Mouse (Mus musculus): Measurements from ENCODE around the gene Mcidas.
A peak's percentile ranks its signal among the peaks of the same experiment; 100 is the strongest.

Gene Mcidas

GRCm38 (mm10) chr13:112993531-112994152 is at the start of gene Mcidas:
TSS of gene Mcidas (plus strand) at chr13:112993845.
- peaks cover 2% of the 10 kb centered on the region; the same call in 1 of the 2 replicates for H3K27me3 ChIP-seq (ENCODE audit: control insufficient read depth, insufficient read depth, low read length, poor library complexity, severe bottlenecking)
- H3K36me3 ChIP-seq (ENCODE audit: control insufficient read depth, insufficient read depth, low read length, poor library complexity, severe bottlenecking): no peaks in the 10 kb centered on the region
- peak; percentile 30 for DNase-seq (ENCODE audit: low read depth, low spot score)

- Histone ChIP-seq H3K27me3 (ENCODE audit: control insufficient read depth, insufficient read depth, low read length, poor library complexity, severe bottlenecking) (no peaks in the 10 kb centered on the region), H3K36me3 (ENCODE audit: control insufficient read depth, insufficient read depth, low read length, poor library complexity, severe bottlenecking) (peaks cover 12% of the 10 kb centered on the region)
- DNase-seq (ENCODE audit: low read depth, low spot score): no peak
Measured at GRCm38 (mm10) chr13:112945312-112945711, 48.3 kb upstream of the Mcidas start.

- Histone ChIP-seq H3K27me3 (ENCODE audit: control insufficient read depth, insufficient read depth, low read length, poor library complexity, severe bottlenecking) (no peaks in the 10 kb centered on the region), H3K36me3 (ENCODE audit: control insufficient read depth, insufficient read depth, low read length, poor library complexity, severe bottlenecking) (peaks cover 12% of the 10 kb centered on the region)
- no peak for DNase-seq (ENCODE audit: low read depth, low spot score)
Measured at GRCm38 (mm10) chr13:112945900-112946299, 47.7 kb upstream of the Mcidas start.

- Histone ChIP-seq H3K36me3 (ENCODE audit: control insufficient read depth, insufficient read depth, low read length, poor library complexity, severe bottlenecking) (peaks cover 11% of the 10 kb centered on the region; the same call in 1 of the 2 replicates), H3K27me3 (ENCODE audit: control insufficient read depth, insufficient read depth, low read length, poor library complexity, severe bottlenecking) (no peaks in the 10 kb centered on the region)
- no peak for DNase-seq (ENCODE audit: low read depth, low spot score)
Measured at GRCm38 (mm10) chr13:112954067-112954466, 39.6 kb upstream of the Mcidas start.

GRCm38 (mm10) chr13:112963081-112963480 is 30.6 kb upstream of the Mcidas start:
- Histone ChIP-seq H3K36me3 (ENCODE audit: control insufficient read depth, insufficient read depth, low read length, poor library complexity, severe bottlenecking) (peaks cover 11% of the 10 kb centered on the region), H3K27me3 (ENCODE audit: control insufficient read depth, insufficient read depth, low read length, poor library complexity, severe bottlenecking) (no peaks in the 10 kb centered on the region)
- DNase-seq (ENCODE audit: low read depth, low spot score): no peak

- no peak for DNase-seq (ENCODE audit: low read depth, low spot score)
- no peaks in the 10 kb centered on the region for H3K27me3 ChIP-seq (ENCODE audit: control insufficient read depth, insufficient read depth, low read length, poor library complexity, severe bottlenecking)
- H3K36me3 ChIP-seq (ENCODE audit: control insufficient read depth, insufficient read depth, low read length, poor library complexity, severe bottlenecking): peaks cover 11% of the 10 kb centered on the region
Measured at GRCm38 (mm10) chr13:112964421-112964820, 29.2 kb upstream of the Mcidas start.

GRCm38 (mm10) chr13:112967267-112967666 is 26.4 kb upstream of the Mcidas start:
- Histone ChIP-seq H3K36me3 (ENCODE audit: control insufficient read depth, insufficient read depth, low read length, poor library complexity, severe bottlenecking) (peaks cover 8% of the 10 kb centered on the region), H3K27me3 (ENCODE audit: control insufficient read depth, insufficient read depth, low read length, poor library complexity, severe bottlenecking) (no peaks in the 10 kb centered on the region)
- no peak for DNase-seq (ENCODE audit: low read depth, low spot score)

GRCm38 (mm10) chr13:112976720-112977119 is 16.9 kb upstream of the Mcidas start:
- DNase-seq (ENCODE audit: low read depth, low spot score): no peak
- Histone ChIP-seq H3K27me3 (ENCODE audit: control insufficient read depth, insufficient read depth, low read length, poor library complexity, severe bottlenecking) (no peaks in the 10 kb centered on the region; the same call in 1 of the 2 replicates), H3K36me3 (ENCODE audit: control insufficient read depth, insufficient read depth, low read length, poor library complexity, severe bottlenecking) (no peaks in the 10 kb centered on the region)

- no peak for DNase-seq (ENCODE audit: low read depth, low spot score)
- H3K36me3 ChIP-seq (ENCODE audit: control insufficient read depth, insufficient read depth, low read length, poor library complexity, severe bottlenecking): no peaks in the 10 kb centered on the region
- no peaks in the 10 kb centered on the region; the same call in 1 of the 2 replicates for H3K27me3 ChIP-seq (ENCODE audit: control insufficient read depth, insufficient read depth, low read length, poor library complexity, severe bottlenecking)
Measured at GRCm38 (mm10) chr13:112985605-112986450, 7.8 kb upstream of the Mcidas start.

- Histone ChIP-seq H3K36me3 (ENCODE audit: control insufficient read depth, insufficient read depth, low read length, poor library complexity, severe bottlenecking) (no peaks in the 10 kb centered on the region), H3K27me3 (ENCODE audit: control insufficient read depth, insufficient read depth, low read length, poor library complexity, severe bottlenecking) (no peaks in the 10 kb centered on the region; the same call in 1 of the 2 replicates)
- no peak for DNase-seq (ENCODE audit: low read depth, low spot score)
Measured at GRCm38 (mm10) chr13:112986451-112986950, 7.1 kb upstream of the Mcidas start.

GRCm38 (mm10) chr13:112987532-112987943 is 6.1 kb upstream of the Mcidas start, which contains the start of gene Ccno:
TSS of gene Ccno (plus strand) at chr13:112987802.
- Histone ChIP-seq H3K36me3 (ENCODE audit: control insufficient read depth, insufficient read depth, low read length, poor library complexity, severe bottlenecking) (no peaks in the 10 kb centered on the region), H3K27me3 (ENCODE audit: control insufficient read depth, insufficient read depth, low read length, poor library complexity, severe bottlenecking) (no peaks in the 10 kb centered on the region; the same call in 1 of the 2 replicates)
- peak; percentile 91 for DNase-seq (ENCODE audit: low read depth, low spot score)

- DNase-seq (ENCODE audit: low read depth, low spot score): no peak
- H3K27me3 ChIP-seq (ENCODE audit: control insufficient read depth, insufficient read depth, low read length, poor library complexity, severe bottlenecking): no peaks in the 10 kb centered on the region; the same call in 1 of the 2 replicates
Measured at GRCm38 (mm10) chr13:112987991-112988390, 5.7 kb upstream of the Mcidas start.

GRCm38 (mm10) chr13:112988866-112989265 is 4.8 kb upstream of the Mcidas start:
- Histone ChIP-seq H3K27me3 (ENCODE audit: control insufficient read depth, insufficient read depth, low read length, poor library complexity, severe bottlenecking) (no peaks in the 10 kb centered on the region; the same call in 1 of the 2 replicates), H3K36me3 (ENCODE audit: control insufficient read depth, insufficient read depth, low read length, poor library complexity, severe bottlenecking) (no peaks in the 10 kb centered on the region)
- peak; percentile 26 for DNase-seq (ENCODE audit: low read depth, low spot score)

More at GRCm38 (mm10) chr13:112987991-112988390, 5.7 kb upstream of the Mcidas start:
- no peaks in the 10 kb centered on the region for H3K36me3 ChIP-seq (ENCODE audit: control insufficient read depth, insufficient read depth, low read length, poor library complexity, severe bottlenecking)

GRCm38 (mm10) chr13:112989541-112989940 is 4.1 kb upstream of the Mcidas start:
- H3K36me3 ChIP-seq (ENCODE audit: control insufficient read depth, insufficient read depth, low read length, poor library complexity, severe bottlenecking): no peaks in the 10 kb centered on the region
- no peak for DNase-seq (ENCODE audit: low read depth, low spot score)
- H3K27me3 ChIP-seq (ENCODE audit: control insufficient read depth, insufficient read depth, low read length, poor library complexity, severe bottlenecking): no peaks in the 10 kb centered on the region; the same call in 1 of the 2 replicates

- no peak for DNase-seq (ENCODE audit: low read depth, low spot score)
- no peaks in the 10 kb centered on the region; the same call in 1 of the 2 replicates for H3K27me3 ChIP-seq (ENCODE audit: control insufficient read depth, insufficient read depth, low read length, poor library complexity, severe bottlenecking)
Measured at GRCm38 (mm10) chr13:112990346-112990745, 3.3 kb upstream of the Mcidas start.

More at GRCm38 (mm10) chr13:112990346-112990745, 3.3 kb upstream of the Mcidas start:
- no peaks in the 10 kb centered on the region for H3K36me3 ChIP-seq (ENCODE audit: control insufficient read depth, insufficient read depth, low read length, poor library complexity, severe bottlenecking)

All from splenic B cell, adult 2 months (primary cell).